Mouse (Mus musculus) limb, embryonic 14.5 days (tissue): ENCODE results near the gene Lbhd2. TPM values are rescaled to one million over a fixed set of nuclear protein-coding genes. Genes with fewer than 3 reads are reported as not detected.

Experiments
- ATAC-seq: fragments of 200-750 bp; cut with Nextera tagmentation; 2 replicates; pipeline ENCODE4 v1.8.0; 2017; ENCODE audit warnings: low read depth, moderate number of reproducible peaks, moderate TSS enrichment; ENCODE audit not compliant: low FRiP score
- DNase-seq: peaks from one replicate; pipeline ENCODE4 v3.0.0-alpha.2; 2015; ENCODE audit warnings: low spot score
- H3K27ac ChIP-seq: fragments of 300-500 bp; sonication (generic); replicated peaks from 2 replicates; pipeline ENCODE4 v1.5.1; 2014; ENCODE audit warnings: low read depth, mild to moderate bottlenecking, low read length, moderate library complexity, mixed read lengths
- H3K27me3 ChIP-seq: fragments of 300-500 bp; sonication (generic); 2 replicates; pipeline ENCODE4 v1.6.1; 2014; ENCODE audit warnings: low read length, mixed read lengths; ENCODE audit not compliant: control insufficient read depth, insufficient read depth
- H3K36me3 ChIP-seq: fragments of 300-500 bp; sonication (generic); 2 replicates; pipeline ENCODE4 v1.6.1; 2014; ENCODE audit warnings: mild to moderate bottlenecking, low read length, moderate library complexity, mixed read lengths; ENCODE audit not compliant: control insufficient read depth, insufficient read depth
- H3K4me1 ChIP-seq: fragments of 300-500 bp; sonication (generic); 2 replicates; pipeline ENCODE4 v1.6.1; 2014; ENCODE audit warnings: antibody characterized with exemption, low read length, mixed read lengths; ENCODE audit not compliant: control insufficient read depth, insufficient read depth
- H3K4me2 ChIP-seq: fragments of 300-500 bp; sonication (generic); replicated peaks from 2 replicates; pipeline ENCODE4 v1.6.1; 2014; ENCODE audit warnings: low read depth, mild to moderate bottlenecking, low read length, moderate library complexity; ENCODE audit not compliant: severe bottlenecking
- H3K4me3 ChIP-seq: fragments of 300-500 bp; sonication (generic); replicated peaks from 2 replicates; pipeline ENCODE4 v1.5.1; 2014; ENCODE audit warnings: low read length
- H3K9ac ChIP-seq: fragments of 300-500 bp; sonication (generic); 2 replicates; pipeline ENCODE4 v1.6.1; 2014; ENCODE audit warnings: mild to moderate bottlenecking, low read depth, low read length, moderate library complexity; ENCODE audit not compliant: severe bottlenecking
- H3K9me3 ChIP-seq: fragments of 300-500 bp; sonication (generic); 2 replicates; pipeline ENCODE4 v1.6.1; 2016; ENCODE audit warnings: low read length; ENCODE audit not compliant: control insufficient read depth
- POLR2A ChIP-seq: fragments of 200-500 bp; IDR thresholded peaks from 2 replicates; pipeline ENCODE4 v1.8.0; 2012; ENCODE audit warnings: inconsistent platforms, mild to moderate bottlenecking, moderate library complexity, borderline replicate concordance; ENCODE audit not compliant: insufficient read depth, insufficient read length; ENCODE audit errors: extremely low read depth
- WGBS: fragments of 180-500 bp; shearing (Covaris S2); extraction: QIAGEN DNeasy Blood & Tissue Kit; methylation state at CpG from one replicate; pipeline ENCODE4 v1.1.7; 2014; 5-methylcytosine and 5-hydroxymethylcytosine counted together
- polyA plus RNA-seq, 2 experiments: library from polyadenylated mRNA; depleted of rRNA in 1 of 2; stranded (reverse) in 1 of 2; unstranded in 1 of 2; fragments of >200 nt; fragmentation: Nextera tagmentation in 1 of 2; extraction: Ambion mirVana in 1 of 2; gene quantifications; 2 replicates each; pipeline versions ENCODE4 v1.2.1 to v1.2.3; 2012 to 2014

The Lbhd2 gene
- polyA plus RNA-seq, 2 experiments = 11.0 to 19.2 TPM

GRCm38 (mm10) chr12:111416921-111417779 lies 10.5 kb downstream of the Lbhd2 start, which contains the start of gene Exoc3l4:
Gene Exoc3l4 (plus strand): TSS chr12:111417017.
- ATAC-seq (no peak), DNase-seq (no peak)
- Histone ChIP-seq H3K27me3 (peaks cover 19% of the 10 kb centered on the region), H3K4me1 (peaks cover 19% of the 10 kb centered on the region), H3K4me2 (peak within 1 kb of the TSS; percentile 47), H3K9ac (peak within 1 kb of the TSS; percentile 32), H3K4me3 (peak within 1 kb of the TSS; percentile 26), H3K36me3 (no peaks in the 10 kb centered on the region), H3K27ac (no peak within 1 kb of the TSS), H3K9me3 (no peaks in the 10 kb centered on the region)
- 4% methylated on average over 17 of the region's 17 CpGs for WGBS
- TF ChIP-seq POLR2A = no peak

- H3K9ac ChIP-seq = no peak overlapping the region
- H3K36me3 ChIP-seq = no peaks in the 10 kb centered on the region
- DNase-seq (no peak), ATAC-seq (no peak)
- H3K9me3 ChIP-seq = no peaks in the 10 kb centered on the region
- WGBS = 71% methylated on average over 5 of the region's 5 CpGs
- no peak overlapping the region for H3K4me2 ChIP-seq
- H3K27me3 ChIP-seq = peaks cover 47% of the 10 kb centered on the region
- peaks cover 17% of the 10 kb centered on the region for H3K4me1 ChIP-seq
- no peak overlapping the region for H3K4me3 ChIP-seq
- no peak for TF ChIP-seq POLR2A
- no peak overlapping the region for H3K27ac ChIP-seq
These were observed 13.3 kb downstream of the Lbhd2 start for GRCm38 (mm10) chr12:111419918-111420317.

GRCm38 (mm10) chr12:111420946-111421709 lies 14.5 kb downstream of the Lbhd2 start:
- H3K27me3 ChIP-seq = peaks cover 58% of the 10 kb centered on the region
- TF ChIP-seq POLR2A = no peak
- peaks cover 17% of the 10 kb centered on the region for H3K4me1 ChIP-seq
- H3K36me3 ChIP-seq = no peaks in the 10 kb centered on the region
- H3K9me3 ChIP-seq = no peaks in the 10 kb centered on the region
- no peak overlapping the region for H3K4me2 ChIP-seq
- no peak for DNase-seq
- H3K27ac ChIP-seq = no peak overlapping the region
- no peak for ATAC-seq
- H3K4me3 ChIP-seq = no peak overlapping the region
- H3K9ac ChIP-seq = no peak overlapping the region
- WGBS = 51% methylated on average over 7 of the region's 7 CpGs

GRCm38 (mm10) chr12:111422852-111423251 lies 16.2 kb downstream of the Lbhd2 start:
- ATAC-seq (no peak), DNase-seq (no peak)
- Histone ChIP-seq H3K4me2 (0 out of 2 replicates have a peak overlapping the region, but pooled peaks have one; percentile 46), H3K9me3 (no peaks in the 10 kb centered on the region), H3K27ac (no peak overlapping the region), H3K36me3 (no peaks in the 10 kb centered on the region), H3K4me1 (peaks cover 14% of the 10 kb centered on the region), H3K4me3 (no peak overlapping the region), H3K27me3 (peaks cover 64% of the 10 kb centered on the region), H3K9ac (no peak overlapping the region)
- WGBS = 32% methylated on average over 5 of the region's 5 CpGs
- TF ChIP-seq POLR2A = no peak

- TF ChIP-seq POLR2A = no peak
- Histone ChIP-seq H3K4me3 (peak overlapping the region; percentile 26), H3K4me1 (peaks cover 22% of the 10 kb centered on the region), H3K9me3 (no peaks in the 10 kb centered on the region), H3K9ac (no peak overlapping the region), H3K4me2 (peak overlapping the region; percentile 46), H3K36me3 (no peaks in the 10 kb centered on the region), H3K27me3 (peaks cover 72% of the 10 kb centered on the region), H3K27ac (no peak overlapping the region)
- ATAC-seq (no peak), DNase-seq (no peak)
- 10% methylated on average over 37 of the region's 43 CpGs for WGBS
These were observed 17.0 kb downstream of the Lbhd2 start for GRCm38 (mm10) chr12:111423570-111424129.
